Mouse (Mus musculus) testis, adult 2 months (tissue): ENCODE data around the gene Serpinb1b. TPM values are rescaled to one million over a fixed set of nuclear protein-coding genes. Genes with fewer than 3 reads are reported as not detected.

Source experiments
- H3K27ac ChIP-seq: fragments of 200-500 bp; 2 replicates; pipeline ENCODE4 v1.5.1; 2012; ENCODE audit warnings: low read depth, low read length; ENCODE audit not compliant: control insufficient read depth, insufficient read depth
- H3K27me3 ChIP-seq: fragments of 200-500 bp; 2 replicates; pipeline ENCODE4 v1.6.1; 2012; ENCODE audit warnings: mild to moderate bottlenecking, low read length, moderate library complexity; ENCODE audit not compliant: control insufficient read depth, insufficient read depth
- H3K36me3 ChIP-seq: fragments of 200-500 bp; 2 replicates; pipeline ENCODE4 v1.6.1; 2012; ENCODE audit warnings: mild to moderate bottlenecking, low read length; ENCODE audit not compliant: control insufficient read depth, insufficient read depth
- H3K4me1 ChIP-seq: fragments of 200-500 bp; 2 replicates; pipeline ENCODE4 v1.6.1; 2012; ENCODE audit warnings: low read length; ENCODE audit not compliant: control insufficient read depth, insufficient read depth
- H3K4me3 ChIP-seq: fragments of 200-500 bp; 2 replicates; pipeline ENCODE4 v1.5.1; 2012; ENCODE audit warnings: low read depth, mild to moderate bottlenecking, low read length, moderate library complexity, mixed read lengths; ENCODE audit not compliant: control insufficient read depth
- CTCF ChIP-seq: fragments of 200-500 bp; IDR thresholded peaks from 2 replicates; pipeline ENCODE4 v1.5.1; 2012; ENCODE audit warnings: low read depth, mild to moderate bottlenecking, inconsistent platforms, low read length, moderate library complexity; ENCODE audit not compliant: control insufficient read depth, insufficient read depth, insufficient replicate concordance
- POLR2A ChIP-seq: fragments of 200-500 bp; IDR thresholded peaks from 2 replicates; pipeline ENCODE4 v1.6.1; 2012; ENCODE audit warnings: low read depth, mild to moderate bottlenecking, inconsistent platforms, low read length, moderate library complexity; ENCODE audit not compliant: control insufficient read depth
- polyA plus RNA-seq: library from polyadenylated mRNA; depleted of rRNA; stranded (reverse); fragments of >200 nt; gene quantifications from 2 replicates; pipeline ENCODE4 v1.2.3, GENCODE M21; 2012; rRNA removed

Serpinb1b gene
- polyA plus RNA-seq, 1 experiment = not detected

GRCm38 (mm10) chr13:33095575-33095974 is 17.2 kb downstream of the Serpinb1b start:
- Histone ChIP-seq H3K27me3 (no peaks in the 10 kb centered on the region), H3K36me3 (no peaks in the 10 kb centered on the region), H3K4me1 (no peaks in the 10 kb centered on the region), H3K27ac (no peak overlapping the region), H3K4me3 (no peak overlapping the region)
- no peak for TF ChIP-seq POLR2A
- TF ChIP-seq CTCF = no peak

- Histone ChIP-seq H3K4me1 (no peaks in the 10 kb centered on the region), H3K27me3 (no peaks in the 10 kb centered on the region), H3K4me3 (no peak overlapping the region), H3K36me3 (no peaks in the 10 kb centered on the region), H3K27ac (no peak overlapping the region)
- TF ChIP-seq CTCF (no peak), POLR2A (no peak)
Observed at GRCm38 (mm10) chr13:33105626-33106025, 27.3 kb downstream of the Serpinb1b start.

- no peak overlapping the region for H3K4me3 ChIP-seq
- H3K4me1 ChIP-seq = no peaks in the 10 kb centered on the region
- no peaks in the 10 kb centered on the region for H3K27me3 ChIP-seq
- H3K36me3 ChIP-seq = no peaks in the 10 kb centered on the region
- no peak overlapping the region for H3K27ac ChIP-seq
- TF ChIP-seq CTCF (no peak), POLR2A (no peak)
Observed at GRCm38 (mm10) chr13:33113054-33113453, 34.7 kb downstream of the Serpinb1b start.

GRCm38 (mm10) chr13:33137717-33138116 is 59.3 kb downstream of the Serpinb1b start:
- no peak for TF ChIP-seq CTCF
- TF ChIP-seq POLR2A = no peak
- H3K27me3 ChIP-seq = no peaks in the 10 kb centered on the region
- no peak overlapping the region for H3K4me3 ChIP-seq
- H3K36me3 ChIP-seq = no peaks in the 10 kb centered on the region
- no peak overlapping the region for H3K27ac ChIP-seq
- H3K4me1 ChIP-seq = no peaks in the 10 kb centered on the region

GRCm38 (mm10) chr13:33141435-33141834 is 63.1 kb downstream of the Serpinb1b start:
- Histone ChIP-seq H3K36me3 (no peaks in the 10 kb centered on the region), H3K27ac (no peak overlapping the region), H3K4me3 (no peak overlapping the region), H3K4me1 (no peaks in the 10 kb centered on the region; the same call in 1 of the 2 replicates), H3K27me3 (no peaks in the 10 kb centered on the region)
- TF ChIP-seq CTCF (no peak), POLR2A (no peak)

Other genes starting within 250 kb of the Serpinb1b start
- gene Serpinb1a, start 227.4 kb upstream of the Serpinb1b start, polyA plus RNA-seq = 1.3 and 2.1 TPM in 2 replicates
- gene Serpinb1c, start 180.4 kb upstream of the Serpinb1b start, polyA plus RNA-seq = not detected in 2 replicates
- 0.83 and 0.87 TPM in 2 replicates for gene Serpinb6b, start 113.4 kb upstream of the Serpinb1b start, polyA plus RNA-seq
- 2.1 and 2.4 TPM in 2 replicates for gene Serpinb9, start 75.3 kb upstream of the Serpinb1b start, polyA plus RNA-seq
- 0.17 and 0.29 TPM in 2 replicates for gene Serpinb9b, start 51.2 kb upstream of the Serpinb1b start, polyA plus RNA-seq
- gene Serpinb9c, start 81.2 kb downstream of the Serpinb1b start, polyA plus RNA-seq = 0.06 TPM in 1 of 2 replicates, not detected in the other
- 0.11 and 0.19 TPM in 2 replicates for gene Serpinb9d, start 114.4 kb downstream of the Serpinb1b start, polyA plus RNA-seq
- gene Serpinb9e, start 171.0 kb downstream of the Serpinb1b start, polyA plus RNA-seq = not detected in 2 replicates
- not detected in 2 replicates for gene Serpinb9f, start 245.5 kb downstream of the Serpinb1b start, polyA plus RNA-seq